Mouse (Mus musculus) mature B cell (primary cell): ENCODE measurements around the gene Slc7a5.

Experiments
- in situ Hi-C: fragments of 300-500 bp; cut with MboI; formaldehyde crosslinking; loops from 2 replicates; pipeline ENCODE4 v1.14.3; 2019

Gene Slc7a5

GRCm38 (mm10) chr8:121936391-121936790, 28.9 kb upstream of the Slc7a5 start:
- in situ Hi-C loops = no loop called here

GRCm38 (mm10) chr8:121935341-121936294, 28.1 kb upstream of the Slc7a5 start:
- in situ Hi-C loops = no loop called here

- in situ Hi-C loops = no loop called here
Observed at GRCm38 (mm10) chr8:121934923-121935322, 27.4 kb upstream of the Slc7a5 start.

GRCm38 (mm10) chr8:121934506-121934905, 27.0 kb upstream of the Slc7a5 start:
- in situ Hi-C loops = no loop called here

GRCm38 (mm10) chr8:121932668-121933520, 25.4 kb upstream of the Slc7a5 start:
- in situ Hi-C loops = no loop called here

- in situ Hi-C loops = no loop called here
Observed at GRCm38 (mm10) chr8:121932026-121932667, 24.7 kb upstream of the Slc7a5 start.

GRCm38 (mm10) chr8:121931571-121931970, 24.1 kb upstream of the Slc7a5 start:
- in situ Hi-C loops = no loop called here

- in situ Hi-C loops = no loop called here
Observed at GRCm38 (mm10) chr8:121930047-121930446, 22.6 kb upstream of the Slc7a5 start.

GRCm38 (mm10) chr8:121927316-121927715, 19.8 kb upstream of the Slc7a5 start:
- in situ Hi-C loops = no loop called here

GRCm38 (mm10) chr8:121926266-121926665, 18.8 kb upstream of the Slc7a5 start:
- in situ Hi-C loops = no loop called here

- in situ Hi-C loops = no loop called here
Observed at GRCm38 (mm10) chr8:121925624-121926023, 18.1 kb upstream of the Slc7a5 start.

GRCm38 (mm10) chr8:121924681-121925080, 17.2 kb upstream of the Slc7a5 start:
- in situ Hi-C loops = loop anchor here (25.0 kb wide), 1 partner anchor 337 kb away; the partner anchor contains the start of genes Fbxo31 and Map1lc3b

GRCm38 (mm10) chr8:121922101-121922500, 14.6 kb upstream of the Slc7a5 start:
- in situ Hi-C loops = loop anchor here (25.0 kb wide), 1 partner anchor 335 kb away; the partner anchor contains the start of genes Fbxo31 and Map1lc3b

GRCm38 (mm10) chr8:121921582-121921981, 14.1 kb upstream of the Slc7a5 start:
- in situ Hi-C loops = loop anchor here (25.0 kb wide), 1 partner anchor 334 kb away; the partner anchor contains the start of genes Fbxo31 and Map1lc3b

GRCm38 (mm10) chr8:121919731-121920130, 12.2 kb upstream of the Slc7a5 start:
- in situ Hi-C loops = loop anchor here (25.0 kb wide), 1 partner anchor 332 kb away; the partner anchor contains the start of genes Fbxo31 and Map1lc3b

- in situ Hi-C loops = loop anchor here (25.0 kb wide), 1 partner anchor 332 kb away; the partner anchor contains the start of genes Fbxo31 and Map1lc3b
Observed at GRCm38 (mm10) chr8:121919158-121919557, 11.7 kb upstream of the Slc7a5 start.

- in situ Hi-C loops = loop anchor here (5.0 to 25.0 kb wide), 2 partner anchors 61 to 326 kb away; partner anchors contain the start of genes Fbxo31 and Map1lc3b
Observed at GRCm38 (mm10) chr8:121913378-121913777, 5.9 kb upstream of the Slc7a5 start.

GRCm38 (mm10) chr8:121912831-121913230, 5.3 kb upstream of the Slc7a5 start:
- in situ Hi-C loops = loop anchor here (5.0 to 25.0 kb wide), 2 partner anchors 61 to 326 kb away; partner anchors contain the start of genes Fbxo31 and Map1lc3b

GRCm38 (mm10) chr8:121911987-121912386, 4.5 kb upstream of the Slc7a5 start:
- in situ Hi-C loops = loop anchor here (5.0 to 25.0 kb wide), 2 partner anchors 60 to 325 kb away; partner anchors contain the start of genes Fbxo31 and Map1lc3b

GRCm38 (mm10) chr8:121911400-121911799, 3.9 kb upstream of the Slc7a5 start:
- in situ Hi-C loops = loop anchor here (5.0 to 25.0 kb wide), 2 partner anchors 59 to 324 kb away; partner anchors contain the start of genes Fbxo31 and Map1lc3b

- in situ Hi-C loops = loop anchor here (5.0 to 25.0 kb wide), 2 partner anchors 57 to 322 kb away; partner anchors contain the start of genes Fbxo31 and Map1lc3b
Observed at GRCm38 (mm10) chr8:121909663-121910062, 2.2 kb upstream of the Slc7a5 start.
